Mouse (Mus musculus) brain, embryonic 14.5 days (tissue): ENCODE measurements around the gene Cux1. TPM values are rescaled to one million over a fixed set of nuclear protein-coding genes. Genes with fewer than 3 reads are reported as not detected.

Experiments
- DNase-seq: peaks from one replicate; pipeline ENCODE4 v3.0.0-alpha.2; 2011; ENCODE audit warnings: low read depth
- CTCF ChIP-seq: fragments of 200-500 bp; IDR thresholded peaks from 2 replicates; pipeline ENCODE4 v1.5.1; 2012; ENCODE audit warnings: inconsistent platforms, mild to moderate bottlenecking, moderate library complexity, borderline replicate concordance; ENCODE audit not compliant: insufficient read depth, insufficient read length; ENCODE audit errors: extremely low read depth
- POLR2A ChIP-seq: fragments of 200-500 bp; IDR thresholded peaks from 2 replicates; pipeline ENCODE4 v1.6.1; 2012; ENCODE audit warnings: mild to moderate bottlenecking, inconsistent platforms, borderline replicate concordance; ENCODE audit not compliant: poor library complexity, insufficient read depth, insufficient read length, severe bottlenecking; ENCODE audit errors: extremely low read depth
- polyA plus RNA-seq: library from polyadenylated mRNA; depleted of rRNA; stranded (reverse); fragments of >200 nt; gene quantifications from 2 replicates; pipeline ENCODE4 v1.2.3, GENCODE M21; 2012

The Cux1 gene
- polyA plus RNA-seq, 1 experiment, result 92.0 TPM

DNA sequence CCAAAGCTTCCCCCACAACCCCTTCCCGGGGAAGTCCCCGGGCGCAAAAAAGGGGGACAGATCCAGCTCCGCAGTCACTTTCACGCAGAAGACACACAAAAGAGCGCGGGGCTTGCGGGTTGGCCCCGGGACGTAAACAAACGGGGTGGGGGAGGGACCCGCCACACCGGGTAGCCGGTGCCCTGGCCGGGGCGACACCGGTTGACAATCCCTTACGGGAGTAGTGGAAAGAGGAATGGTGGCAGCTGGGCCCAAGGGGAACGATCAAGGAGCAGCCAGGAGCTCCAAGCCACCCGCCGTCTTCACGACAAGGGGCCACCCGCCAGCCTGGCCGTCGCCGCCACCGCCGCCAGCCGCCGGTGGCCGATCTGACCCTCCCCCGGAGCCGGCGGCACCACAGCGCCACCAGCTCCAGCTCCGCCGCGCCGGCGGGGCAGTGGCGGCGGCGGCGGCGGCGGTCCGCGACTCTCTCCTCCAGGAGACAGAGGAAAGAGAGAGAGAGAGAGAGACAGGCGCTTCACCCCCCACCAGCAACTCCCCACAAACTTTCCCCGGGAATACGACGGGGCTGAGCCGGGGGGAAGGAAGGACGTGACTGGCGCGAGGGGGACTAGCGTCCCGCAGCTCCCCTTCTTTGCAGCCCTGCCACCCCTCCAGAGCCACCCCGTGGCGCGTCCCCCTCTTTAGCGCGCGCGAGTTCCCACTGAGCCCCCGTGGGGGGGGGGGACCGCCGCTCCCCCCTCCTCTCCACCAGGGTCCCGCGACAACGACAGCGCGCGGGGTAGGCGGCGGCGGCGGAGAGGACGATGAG, 1.1 kb downstream of the Cux1 start:
- peak; percentile 80 for DNase-seq
- TF ChIP-seq POLR2A (peak; percentile 21; the same call in 1 of the 2 replicates), CTCF (no peak)

DNA sequence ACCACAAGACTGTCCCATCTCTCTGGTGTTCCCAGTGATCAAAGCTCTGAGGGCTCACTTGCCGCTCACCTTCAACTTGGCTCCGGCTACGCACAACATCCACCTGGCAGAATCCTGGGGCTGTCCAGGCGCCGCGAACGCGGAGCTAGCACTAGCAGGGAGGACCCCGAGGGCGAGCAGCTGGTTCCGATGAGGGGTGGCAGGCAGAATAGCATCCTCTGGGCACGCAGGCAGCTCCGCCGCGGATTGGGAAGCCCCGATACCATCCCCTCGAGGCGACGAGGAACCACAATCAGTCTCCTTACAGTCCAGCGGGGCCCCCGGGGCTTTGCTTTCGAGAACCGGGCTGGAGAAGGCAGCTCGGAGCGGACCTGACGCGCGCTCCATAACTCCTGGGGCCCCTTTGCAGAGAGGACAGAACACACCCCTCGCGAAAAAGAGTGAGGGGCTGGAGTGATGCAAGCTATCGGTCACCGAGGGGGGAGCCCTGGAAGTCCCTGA, 1.9 kb downstream of the Cux1 start:
- DNase-seq, result peak; percentile 44
- TF ChIP-seq POLR2A (no peak), CTCF (no peak)

DNA sequence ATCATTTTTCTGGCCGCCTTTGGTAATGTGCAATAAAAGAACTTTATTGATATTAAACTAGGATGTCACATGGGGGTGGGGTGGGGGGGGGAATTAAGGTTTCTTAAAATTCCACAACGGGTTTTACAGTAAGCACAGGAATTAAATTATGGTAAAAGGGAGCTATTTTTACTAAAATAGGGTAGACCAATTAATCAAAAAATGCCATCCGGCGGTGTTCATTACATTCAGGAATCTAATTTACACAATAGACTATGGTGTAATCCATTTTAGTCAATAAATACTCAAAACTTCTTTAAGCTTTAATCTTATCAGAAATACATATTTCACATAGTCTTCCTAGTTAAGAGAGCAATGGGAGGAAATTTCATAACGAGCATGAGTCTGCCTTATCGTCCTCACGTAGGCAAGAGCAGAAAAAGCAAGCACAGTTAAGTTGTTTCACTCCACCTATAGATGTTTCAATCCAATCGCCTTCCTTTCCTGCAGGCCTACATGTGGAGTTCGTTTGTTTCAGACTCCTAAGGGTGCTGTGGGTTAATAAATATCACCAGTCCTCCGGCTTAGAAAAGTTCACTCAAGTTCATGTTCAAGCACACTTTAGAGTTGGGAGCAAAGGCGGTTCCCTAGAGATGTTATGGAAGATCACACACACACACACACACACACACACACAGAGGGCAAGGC, 2.5 kb downstream of the Cux1 start:
- TF ChIP-seq POLR2A, result no peak
- no peak for TF ChIP-seq CTCF
- peak; percentile 32 for DNase-seq

DNA sequence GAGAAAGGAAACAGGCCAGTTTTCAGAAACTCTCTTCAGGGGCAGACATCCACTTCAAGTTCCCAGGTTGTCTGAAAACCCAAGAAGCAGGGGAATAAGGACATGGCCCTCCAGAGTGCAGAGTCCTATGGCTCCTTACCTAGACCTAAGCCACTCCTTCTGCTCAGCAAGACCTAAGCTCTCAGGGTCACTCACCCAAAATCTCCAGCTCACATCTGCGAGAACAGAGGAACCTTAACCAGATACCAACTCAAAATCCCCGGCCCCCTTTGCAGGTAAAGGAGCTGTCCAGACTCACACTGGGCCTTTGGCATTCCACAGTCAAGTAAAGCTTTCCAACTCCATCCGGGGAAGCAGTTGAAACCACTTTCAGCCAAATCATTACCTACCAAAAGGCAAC, 3.3 kb downstream of the Cux1 start:
- no peak for DNase-seq
- TF ChIP-seq CTCF (no peak), POLR2A (no peak)

DNA sequence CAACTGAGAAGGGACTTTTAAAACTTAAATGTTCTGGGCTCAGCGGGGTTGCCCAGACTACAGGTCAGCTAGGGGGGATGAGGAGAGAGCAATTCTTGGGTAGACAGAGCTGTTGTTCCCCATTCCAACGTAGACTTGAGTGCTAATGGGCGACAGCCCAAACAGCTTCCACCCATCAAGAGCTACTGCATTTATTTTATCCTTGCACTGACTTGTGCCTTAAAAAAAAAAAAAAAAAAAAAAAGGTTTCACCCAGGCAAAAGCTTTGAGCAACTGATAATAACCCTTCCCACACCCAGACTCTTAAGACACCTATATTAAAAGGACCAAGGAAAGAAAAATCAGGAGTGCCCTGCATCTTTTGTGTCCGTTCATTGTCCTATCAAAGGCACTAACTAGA, 4.2 kb downstream of the Cux1 start:
- TF ChIP-seq POLR2A (no peak), CTCF (no peak)
- no peak for DNase-seq

DNA sequence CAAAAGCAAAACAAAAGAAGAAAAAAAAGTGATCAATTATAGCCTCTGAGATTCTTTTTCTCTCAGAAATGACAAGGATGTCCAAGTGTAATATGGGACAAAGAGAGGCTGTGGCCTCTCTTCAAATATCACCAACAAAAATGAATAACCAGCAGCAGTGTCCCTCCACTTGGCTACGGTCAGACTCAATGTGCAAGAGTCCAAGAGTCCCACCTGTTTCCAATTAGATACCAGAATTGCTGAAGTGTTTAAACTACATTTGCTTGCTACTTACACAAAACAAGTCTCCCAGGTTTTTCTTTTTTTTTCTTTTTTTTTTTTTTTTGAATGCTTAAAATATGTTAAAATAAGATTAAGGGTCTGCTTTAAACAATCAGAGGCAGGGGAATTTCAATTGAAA, 5.1 kb downstream of the Cux1 start:
- no peak for DNase-seq
- TF ChIP-seq CTCF, result no peak
- TF ChIP-seq POLR2A, result no peak

DNA sequence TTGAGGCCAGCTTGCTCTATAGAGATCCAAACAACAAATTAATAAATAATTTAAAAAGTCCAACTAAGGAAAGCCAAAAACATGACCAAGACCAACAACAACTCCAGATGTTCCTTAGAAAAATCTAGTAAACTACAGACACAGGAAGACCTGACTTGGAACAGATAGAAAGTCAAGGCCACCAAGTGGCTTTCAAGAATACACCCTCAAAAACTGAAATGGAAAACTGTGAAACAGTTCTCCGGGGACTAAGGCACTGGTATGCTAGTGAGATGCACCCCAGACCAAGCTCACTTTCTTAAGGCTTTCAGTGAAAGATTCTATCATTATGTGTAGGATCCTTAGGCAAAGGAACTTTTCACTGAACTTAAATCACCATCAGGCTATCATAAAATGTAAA, 5.6 kb downstream of the Cux1 start:
- DNase-seq, result no peak
- TF ChIP-seq CTCF (no peak), POLR2A (no peak)

DNA sequence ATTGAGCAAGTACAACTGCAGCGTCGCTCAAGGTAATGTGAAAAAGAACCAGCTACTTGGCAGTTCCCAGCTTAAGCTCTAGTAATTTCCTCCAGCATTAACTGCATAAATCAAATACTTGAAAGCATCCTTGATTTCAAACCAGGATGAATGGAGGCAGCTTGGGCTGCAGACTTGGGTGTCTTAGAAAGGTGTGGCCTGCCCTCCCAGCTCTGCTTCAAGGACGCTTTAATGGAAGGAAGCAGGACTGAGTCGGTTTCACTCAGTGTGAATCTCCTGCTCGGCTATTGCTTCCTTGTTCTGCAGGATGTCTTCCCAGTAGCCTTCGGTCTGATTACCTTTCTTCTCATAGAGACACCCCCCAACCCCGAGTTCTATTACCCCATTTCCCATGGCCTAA, 6.6 kb downstream of the Cux1 start:
- TF ChIP-seq CTCF (no peak), POLR2A (no peak)
- DNase-seq, result no peak

DNA sequence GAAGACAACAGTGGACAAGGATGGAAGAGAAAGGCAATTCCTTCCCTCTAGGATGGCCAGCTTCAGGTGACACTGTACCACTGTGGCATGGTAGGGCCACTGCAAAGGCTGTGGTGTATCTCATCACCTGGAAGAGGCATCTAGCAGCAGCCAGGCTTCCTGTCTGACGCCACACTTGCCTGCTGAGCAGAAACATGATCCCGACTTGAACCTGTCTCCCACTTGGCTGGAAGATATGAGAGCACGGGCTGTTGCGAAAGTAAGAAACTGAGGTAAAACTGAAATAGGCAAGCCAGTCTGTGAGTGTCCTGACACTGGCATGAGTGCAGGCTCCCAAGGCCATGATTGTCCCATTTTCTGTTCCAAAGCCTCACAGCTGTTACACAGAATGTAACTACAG, 9.8 kb downstream of the Cux1 start:
- no peak for DNase-seq
- TF ChIP-seq CTCF (no peak), POLR2A (no peak)

DNA sequence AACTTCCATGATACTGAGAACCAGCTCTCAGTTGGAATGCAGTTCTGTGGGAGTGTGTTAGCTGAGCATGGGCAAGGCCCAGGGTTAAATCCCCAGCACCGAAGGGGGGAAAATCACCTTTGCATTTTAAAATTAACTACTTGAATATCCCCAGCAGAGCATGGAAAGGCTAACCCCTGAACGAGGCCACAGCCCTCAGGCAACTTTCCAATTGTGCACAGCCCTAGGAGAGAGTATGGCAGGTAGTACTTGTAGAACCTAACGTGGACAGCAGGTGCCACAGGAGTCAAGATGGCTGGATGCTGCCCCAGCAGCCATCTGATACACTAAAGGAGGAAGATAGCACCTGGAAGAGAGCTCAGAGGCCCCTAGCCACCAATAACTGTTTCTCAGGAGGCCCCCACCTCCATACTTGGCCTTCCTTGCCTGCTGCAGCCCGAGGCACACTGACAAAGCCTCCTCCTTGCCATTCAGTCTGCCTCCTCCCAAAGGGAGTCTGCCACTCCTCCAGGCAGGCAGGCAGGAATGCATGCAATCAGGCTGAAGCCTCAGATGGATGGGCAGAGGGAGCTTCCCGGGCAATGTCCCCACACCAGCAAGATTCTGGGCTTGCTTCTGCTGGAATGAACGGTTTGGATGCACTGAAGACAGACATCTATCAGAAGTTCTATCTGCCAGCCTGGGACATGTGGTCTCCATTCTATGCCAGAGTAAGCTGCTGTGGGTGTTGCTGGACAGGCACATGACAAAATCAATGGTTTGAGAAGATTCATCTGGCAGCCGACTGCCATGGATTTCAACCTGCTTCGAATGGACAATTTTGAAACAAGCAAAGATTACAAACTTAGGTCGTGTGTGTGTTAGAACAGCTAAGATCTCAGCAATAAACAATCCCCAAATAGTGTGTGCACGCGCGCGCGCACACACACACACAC, 10.7 kb downstream of the Cux1 start:
- TF ChIP-seq CTCF (no peak), POLR2A (no peak)

DNA sequence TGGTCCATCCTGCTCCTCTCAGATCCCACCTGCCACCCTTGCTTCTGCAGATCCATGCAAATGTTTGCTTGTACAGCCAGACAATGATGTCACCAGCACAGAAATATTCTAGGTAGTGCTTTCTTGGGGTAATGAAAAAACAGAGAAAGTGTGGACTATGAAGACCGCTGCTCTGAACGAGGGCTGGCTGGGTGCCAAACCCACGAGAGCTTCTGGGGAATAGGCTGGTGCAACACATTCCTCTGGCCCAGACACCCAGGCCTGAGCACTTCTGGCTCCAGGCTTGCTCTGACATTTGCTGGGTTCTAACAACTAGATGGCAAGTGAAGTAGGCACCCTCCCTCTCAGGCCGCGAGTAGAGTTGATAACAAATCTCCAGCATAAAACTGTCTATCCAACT, 11.6 kb downstream of the Cux1 start:
- peak; percentile 72 for DNase-seq
- TF ChIP-seq POLR2A (no peak), CTCF (no peak)

More for the DNA sequence above, 10.7 kb downstream of the Cux1 start:
- no peak for DNase-seq
